Mouse (Mus musculus) heart, embryonic 12.5 days (tissue): ENCODE results near the gene Man2c1. TPM values are rescaled to one million over a fixed set of nuclear protein-coding genes. Genes with fewer than 3 reads are reported as not detected.

Source experiments
- ATAC-seq: fragments of 200-750 bp; cut with Nextera tagmentation; 2 replicates; pipeline ENCODE4 v1.8.0; 2017; ENCODE audit warnings: moderate TSS enrichment, moderate library complexity; ENCODE audit not compliant: insufficient number of reproducible peaks, low FRiP score
- H3K27ac ChIP-seq: fragments of 300-500 bp; sonication (generic); 2 replicates; pipeline ENCODE4 v1.5.1; 2016; ENCODE audit warnings: mild to moderate bottlenecking, moderate library complexity; ENCODE audit not compliant: poor library complexity, severe bottlenecking
- H3K27me3 ChIP-seq: fragments of 300-500 bp; sonication (generic); replicated peaks from 2 replicates; pipeline ENCODE4 v1.6.1; 2016; ENCODE audit warnings: mild to moderate bottlenecking, moderate library complexity
- H3K36me3 ChIP-seq: fragments of 300-500 bp; sonication (generic); 2 replicates; pipeline ENCODE4 v1.6.1; 2016; ENCODE audit warnings: mild to moderate bottlenecking, moderate library complexity
- H3K4me1 ChIP-seq: fragments of 300-500 bp; sonication (generic); replicated peaks from 2 replicates; pipeline ENCODE4 v1.6.1; 2016; ENCODE audit warnings: mild to moderate bottlenecking
- H3K4me2 ChIP-seq: fragments of 300-500 bp; sonication (generic); 2 replicates; pipeline ENCODE4 v1.6.1; 2016; ENCODE audit warnings: mild to moderate bottlenecking, moderate library complexity
- H3K4me3 ChIP-seq: fragments of 300-500 bp; sonication (generic); 2 replicates; pipeline ENCODE4 v1.5.1; 2016; ENCODE audit warnings: mild to moderate bottlenecking
- H3K9ac ChIP-seq: fragments of 300-500 bp; sonication (generic); 2 replicates; pipeline ENCODE4 v1.6.1; 2016; ENCODE audit warnings: mild to moderate bottlenecking, moderate library complexity
- H3K9me3 ChIP-seq: fragments of 300-500 bp; sonication (generic); replicated peaks from 2 replicates; pipeline ENCODE4 v1.6.1; 2016; ENCODE audit warnings: mild to moderate bottlenecking, moderate library complexity
- WGBS: fragments of 180-500 bp; shearing (Covaris S2); methylation state at CpG from one replicate; pipeline ENCODE4 v1.1.7; 2016; 5-methylcytosine and 5-hydroxymethylcytosine counted together
- polyA plus RNA-seq: library from polyadenylated mRNA; unstranded; fragments of >200 nt; fragmentation: Nextera tagmentation; extraction: Ambion mirVana; gene quantifications from 2 replicates; pipeline ENCODE4 v1.2.1, GENCODE M21; 2016

Gene Man2c1
- 57.1 and 59.6 TPM in 2 replicates for polyA plus RNA-seq

- Histone ChIP-seq H3K36me3 (peaks cover 44% of the 10 kb centered on the region), H3K4me1 (peaks cover 11% of the 10 kb centered on the region), H3K4me3 (peak within 1 kb of the TSS; percentile 87), H3K4me2 (peak within 1 kb of the TSS; percentile 94), H3K9me3 (no peaks in the 10 kb centered on the region), H3K27ac (peak within 1 kb of the TSS; percentile 96), H3K27me3 (no peaks in the 10 kb centered on the region), H3K9ac (peak within 1 kb of the TSS; percentile 85)
- under 1% methylated on average over 58 of the region's 58 CpGs for WGBS
- peak; percentile 93 for ATAC-seq
Observed at GRCm38 (mm10) chr9:57130577-57131433, at the start of gene Man2c1. Gene Man2c1, plus strand, starts transcription at chr9:57130690.

- H3K36me3 ChIP-seq: peaks cover 20% of the 10 kb centered on the region
- H3K27ac ChIP-seq: no peak overlapping the region
- no peak overlapping the region for H3K9ac ChIP-seq
- ATAC-seq: no peak
- H3K4me3 ChIP-seq: no peak overlapping the region
- H3K27me3 ChIP-seq: no peaks in the 10 kb centered on the region
- no peaks in the 10 kb centered on the region for H3K9me3 ChIP-seq
- WGBS: 78% methylated on average over 3 of the region's 3 CpGs
- H3K4me2 ChIP-seq: no peak overlapping the region
- peaks cover 11% of the 10 kb centered on the region; the same call in 1 of the 2 replicates for H3K4me1 ChIP-seq
Observed at GRCm38 (mm10) chr9:57082236-57082635, 48.3 kb upstream of the Man2c1 start.

- Histone ChIP-seq H3K27ac (no peak overlapping the region), H3K9ac (no peak overlapping the region), H3K4me3 (no peak overlapping the region), H3K36me3 (peaks cover 72% of the 10 kb centered on the region), H3K9me3 (no peaks in the 10 kb centered on the region), H3K4me1 (0 out of 2 replicates have a peak, but pooled peaks cover 1% of the 10 kb centered on the region), H3K4me2 (no peak overlapping the region), H3K27me3 (no peaks in the 10 kb centered on the region)
- ATAC-seq: no peak
- WGBS: 90% methylated on average over 13 of the region's 13 CpGs
Observed at GRCm38 (mm10) chr9:57117261-57117755, 13.2 kb upstream of the Man2c1 start.

- no peak overlapping the region for H3K27ac ChIP-seq
- no peaks in the 10 kb centered on the region for H3K27me3 ChIP-seq
- H3K4me2 ChIP-seq: peak overlapping the region; percentile 94
- peaks cover 11% of the 10 kb centered on the region for H3K4me1 ChIP-seq
- peak overlapping the region; percentile 42; the same call in 1 of the 2 replicates for H3K9ac ChIP-seq
- peak overlapping the region; percentile 87 for H3K4me3 ChIP-seq
- peaks cover 41% of the 10 kb centered on the region for H3K36me3 ChIP-seq
- no peak for ATAC-seq
- H3K9me3 ChIP-seq: no peaks in the 10 kb centered on the region
Observed at GRCm38 (mm10) chr9:57129641-57130040, 849 bp upstream of the Man2c1 start.

GRCm38 (mm10) chr9:57137246-57137645, 6.8 kb downstream of the Man2c1 start:
- Histone ChIP-seq H3K36me3 (peaks cover 83% of the 10 kb centered on the region), H3K4me3 (no peak overlapping the region), H3K4me1 (no peaks in the 10 kb centered on the region), H3K27me3 (no peaks in the 10 kb centered on the region), H3K9ac (no peak overlapping the region), H3K9me3 (no peaks in the 10 kb centered on the region), H3K4me2 (no peak overlapping the region), H3K27ac (no peak overlapping the region)
- ATAC-seq: no peak
- 84% methylated on average over 6 of the region's 6 CpGs for WGBS

- no peaks in the 10 kb centered on the region for H3K9me3 ChIP-seq
- H3K4me2 ChIP-seq: no peak overlapping the region
- H3K36me3 ChIP-seq: peaks cover 88% of the 10 kb centered on the region
- H3K27me3 ChIP-seq: no peaks in the 10 kb centered on the region
- no peaks in the 10 kb centered on the region for H3K4me1 ChIP-seq
- ATAC-seq: no peak
- WGBS: 90% methylated on average over 9 of the region's 9 CpGs
- H3K27ac ChIP-seq: no peak overlapping the region
- H3K9ac ChIP-seq: no peak overlapping the region
- no peak overlapping the region for H3K4me3 ChIP-seq
Observed at GRCm38 (mm10) chr9:57137777-57138176, 7.3 kb downstream of the Man2c1 start.

- Histone ChIP-seq H3K4me2 (no peak overlapping the region), H3K4me1 (no peaks in the 10 kb centered on the region), H3K9ac (no peak overlapping the region), H3K36me3 (peaks cover 95% of the 10 kb centered on the region), H3K27me3 (no peaks in the 10 kb centered on the region), H3K9me3 (no peaks in the 10 kb centered on the region), H3K4me3 (no peak overlapping the region), H3K27ac (no peak overlapping the region)
- WGBS: 92% methylated on average over 6 of the region's 6 CpGs
- ATAC-seq: no peak
Observed at GRCm38 (mm10) chr9:57138507-57138906, 8.0 kb downstream of the Man2c1 start.

- H3K27me3 ChIP-seq: no peaks in the 10 kb centered on the region
- no peak overlapping the region for H3K9ac ChIP-seq
- no peaks in the 10 kb centered on the region for H3K4me1 ChIP-seq
- H3K9me3 ChIP-seq: no peaks in the 10 kb centered on the region
- H3K27ac ChIP-seq: no peak overlapping the region
- H3K4me2 ChIP-seq: no peak overlapping the region
- ATAC-seq: no peak
- H3K36me3 ChIP-seq: peaks cover 98% of the 10 kb centered on the region
- 86% methylated on average over 9 of the region's 9 CpGs for WGBS
- no peak overlapping the region for H3K4me3 ChIP-seq
Observed at GRCm38 (mm10) chr9:57139110-57139509, 8.6 kb downstream of the Man2c1 start.

- no peak overlapping the region for H3K27ac ChIP-seq
- no peaks in the 10 kb centered on the region for H3K4me1 ChIP-seq
- H3K4me3 ChIP-seq: no peak overlapping the region
- no peak overlapping the region for H3K4me2 ChIP-seq
- 93% methylated on average over 5 of the region's 5 CpGs for WGBS
- H3K9ac ChIP-seq: no peak overlapping the region
- no peaks in the 10 kb centered on the region for H3K27me3 ChIP-seq
- ATAC-seq: no peak
- no peaks in the 10 kb centered on the region for H3K9me3 ChIP-seq
- peaks cover 98% of the 10 kb centered on the region for H3K36me3 ChIP-seq
Observed at GRCm38 (mm10) chr9:57139571-57139970, 9.1 kb downstream of the Man2c1 start.

- Histone ChIP-seq H3K27ac (no peak overlapping the region), H3K27me3 (no peaks in the 10 kb centered on the region), H3K4me2 (no peak overlapping the region), H3K4me3 (no peak overlapping the region), H3K9ac (no peak overlapping the region), H3K9me3 (no peaks in the 10 kb centered on the region), H3K4me1 (no peaks in the 10 kb centered on the region), H3K36me3 (peaks cover 78% of the 10 kb centered on the region)
- WGBS: 75% methylated on average over 17 of the region's 17 CpGs
- no peak for ATAC-seq
Observed at GRCm38 (mm10) chr9:57141417-57142353, 11.2 kb downstream of the Man2c1 start.

- Histone ChIP-seq H3K27ac (no peak overlapping the region), H3K4me3 (no peak overlapping the region), H3K4me1 (peaks cover 7% of the 10 kb centered on the region), H3K9ac (no peak overlapping the region), H3K27me3 (no peaks in the 10 kb centered on the region), H3K36me3 (peaks cover 62% of the 10 kb centered on the region), H3K9me3 (no peaks in the 10 kb centered on the region), H3K4me2 (no peak overlapping the region)
- WGBS: 82% methylated on average over 11 of the region's 11 CpGs
- no peak for ATAC-seq
Observed at GRCm38 (mm10) chr9:57143212-57143611, 12.7 kb downstream of the Man2c1 start.
